Mouse (Mus musculus) ovary, postnatal 10 days (tissue): Measurements from ENCODE around the gene Rbl1.
"Not testable (repeated sequence)": the region's sequence is repeated elsewhere in the genome, so short reads cannot be mapped to it uniquely, and the experiment has no call there.

Experiments
- DNase-seq: peaks from one replicate; pipeline ENCODE4 v3.0.0; 2022; ENCODE audit warnings: low spot score

Rbl1 gene

GRCm38 (mm10) chr2:157204366-157205218, at the start of gene Rbl1:
Gene Rbl1, minus strand, starts transcription at chr2:157204534.
- peak; percentile 93 for DNase-seq

GRCm38 (mm10) chr2:157248111-157248510, 43.8 kb upstream of the Rbl1 start:
- no peak for DNase-seq

- DNase-seq, result no peak
Measured at GRCm38 (mm10) chr2:157245603-157246002, 41.3 kb upstream of the Rbl1 start.

GRCm38 (mm10) chr2:157245001-157245400, 40.7 kb upstream of the Rbl1 start:
- DNase-seq, result no peak

GRCm38 (mm10) chr2:157235946-157236345, 31.6 kb upstream of the Rbl1 start:
- DNase-seq, result no peak

- not testable (repeated sequence) for DNase-seq
Measured at GRCm38 (mm10) chr2:157221916-157222315, 17.6 kb upstream of the Rbl1 start.

- DNase-seq, result no peak
Measured at GRCm38 (mm10) chr2:157220108-157220507, 15.8 kb upstream of the Rbl1 start.

GRCm38 (mm10) chr2:157211731-157212130, 7.4 kb upstream of the Rbl1 start:
- no peak for DNase-seq

GRCm38 (mm10) chr2:157203459-157204365, 622 bp downstream of the Rbl1 start:
- no peak for DNase-seq

GRCm38 (mm10) chr2:157203026-157203425, 1.3 kb downstream of the Rbl1 start:
- DNase-seq, result no peak

- DNase-seq, result no peak
Measured at GRCm38 (mm10) chr2:157202361-157202760, 2.0 kb downstream of the Rbl1 start.

GRCm38 (mm10) chr2:157201081-157201830, 3.1 kb downstream of the Rbl1 start:
- DNase-seq, result no peak

- not testable (repeated sequence) for DNase-seq
Measured at GRCm38 (mm10) chr2:157198405-157198804, 5.9 kb downstream of the Rbl1 start.

GRCm38 (mm10) chr2:157190651-157191050, 13.7 kb downstream of the Rbl1 start:
- no peak for DNase-seq

- no peak for DNase-seq
Measured at GRCm38 (mm10) chr2:157187223-157187622, 17.1 kb downstream of the Rbl1 start.

- DNase-seq, result no peak
Measured at GRCm38 (mm10) chr2:157186504-157186903, 17.8 kb downstream of the Rbl1 start.

- no peak for DNase-seq
Measured at GRCm38 (mm10) chr2:157185022-157185660, 19.2 kb downstream of the Rbl1 start.

- no peak for DNase-seq
Measured at GRCm38 (mm10) chr2:157178167-157178566, 26.2 kb downstream of the Rbl1 start.

GRCm38 (mm10) chr2:157176248-157176647, 28.1 kb downstream of the Rbl1 start:
- DNase-seq, result no peak

- no peak for DNase-seq
Measured at GRCm38 (mm10) chr2:157174416-157174815, 29.9 kb downstream of the Rbl1 start.

GRCm38 (mm10) chr2:157173555-157173954, 30.8 kb downstream of the Rbl1 start:
- DNase-seq, result no peak

GRCm38 (mm10) chr2:157172984-157173383, 31.4 kb downstream of the Rbl1 start:
- no peak for DNase-seq
